Mouse (Mus musculus) C2C12 (cell line): ENCODE measurements around the gene Kcnk12. TPM values are rescaled to one million over a fixed set of nuclear protein-coding genes. Genes with fewer than 3 reads are reported as not detected.
A peak's percentile ranks its signal among the peaks of the same experiment; 100 is the strongest.

Experiments
- H3K27me3 ChIP-seq: one replicate; pipeline ENCODE4 v1.6.1; 2011; ENCODE audit not compliant: control insufficient read depth, insufficient read depth, insufficient read length
- H3K36me3 ChIP-seq: one replicate; pipeline ENCODE4 v1.6.1; 2011; ENCODE audit not compliant: control insufficient read depth, insufficient read depth
- H3K4me3 ChIP-seq: one replicate; pipeline ENCODE4 v1.5.1; 2011; ENCODE audit warnings: mild to moderate bottlenecking, control low read depth; ENCODE audit not compliant: poor library complexity, insufficient read depth, severe bottlenecking
- H3K79me2 ChIP-seq: one replicate; pipeline ENCODE4 v1.6.1; 2011; ENCODE audit not compliant: control insufficient read depth, insufficient read depth
- H3K79me3 ChIP-seq: one replicate; pipeline ENCODE4 v1.6.1; 2011; ENCODE audit warnings: low read depth, control low read depth
- H3ac ChIP-seq: one replicate; pipeline ENCODE3; 2011; ENCODE audit warnings: low read depth; ENCODE audit not compliant: control insufficient read depth, insufficient read length
- CEBPB ChIP-seq: IDR thresholded peaks from one replicate; pipeline ENCODE4 v1.6.1; 2011; ENCODE audit warnings: low read depth, mild to moderate bottlenecking, control low read depth, moderate library complexity
- CTCF ChIP-seq: IDR thresholded peaks from one replicate; pipeline ENCODE4 v1.5.1; 2011; ENCODE audit not compliant: control insufficient read depth, insufficient read depth, insufficient read length
- FOSL1 ChIP-seq: IDR thresholded peaks from one replicate; pipeline ENCODE4 v1.8.0; 2011; ENCODE audit warnings: mild to moderate bottlenecking, low read length; ENCODE audit not compliant: poor library complexity, insufficient read depth, severe bottlenecking
- MAX ChIP-seq: IDR thresholded peaks from one replicate; pipeline ENCODE4 v1.6.1; 2011; ENCODE audit warnings: mild to moderate bottlenecking, control low read depth
- MYOD1 ChIP-seq: IDR thresholded peaks from one replicate; pipeline ENCODE4 v1.6.1; 2011; ENCODE audit warnings: low read depth; ENCODE audit not compliant: control insufficient read depth, insufficient read length
- MYOG ChIP-seq: IDR thresholded peaks from one replicate; pipeline ENCODE4 v1.6.1; 2011; ENCODE audit not compliant: control insufficient read depth, insufficient read length; ENCODE audit errors: extremely low read depth
- USF1 ChIP-seq: IDR thresholded peaks from one replicate; pipeline ENCODE4 v1.6.1; 2011; ENCODE audit warnings: low read depth, mild to moderate bottlenecking, control low read depth, moderate library complexity
- polyA plus RNA-seq: library from polyadenylated mRNA; unstranded; fragments of >200 nt; fragmentation: generic; extraction: Trizol; gene quantifications from one replicate; pipeline ENCODE4 v1.2.1, GENCODE M21; 2012; ENCODE audit warnings: missing spikeins

Gene Kcnk12
- polyA plus RNA-seq, 1 experiment: 0.30 TPM

GRCm38 (mm10) chr17:87745926-87746888 lies 51.6 kb downstream of the Kcnk12 start:
- no peak for TF ChIP-seq USF1
- H3K27me3 ChIP-seq: no peaks in the 10 kb centered on the region

GRCm38 (mm10) chr17:87744985-87745925 lies 52.5 kb downstream of the Kcnk12 start:
- H3K79me2 ChIP-seq: no peaks in the 10 kb centered on the region
- H3ac ChIP-seq: peak overlapping the region; percentile 49
- TF ChIP-seq CEBPB (no peak), CTCF (no peak), MYOD1 (no peak), MYOG (no peak), FOSL1 (no peak), MAX (no peak), USF1 (no peak)
- no peaks in the 10 kb centered on the region for H3K27me3 ChIP-seq
- H3K4me3 ChIP-seq: no peak overlapping the region
- H3K79me3 ChIP-seq: no peaks in the 10 kb centered on the region
- no peaks in the 10 kb centered on the region for H3K36me3 ChIP-seq

More at GRCm38 (mm10) chr17:87745926-87746888, 51.6 kb downstream of the Kcnk12 start:
- H3K36me3 ChIP-seq: no peaks in the 10 kb centered on the region
- H3ac ChIP-seq: peak overlapping the region; percentile 49
- no peak overlapping the region for H3K4me3 ChIP-seq
- no peaks in the 10 kb centered on the region for H3K79me3 ChIP-seq
- no peaks in the 10 kb centered on the region for H3K79me2 ChIP-seq

- H3K4me3 ChIP-seq: no peak overlapping the region
- no peaks in the 10 kb centered on the region for H3K27me3 ChIP-seq
- no peaks in the 10 kb centered on the region for H3K79me2 ChIP-seq
- TF ChIP-seq CTCF (no peak), FOSL1 (no peak), CEBPB (no peak), MYOG (no peak), MYOD1 (no peak), USF1 (no peak)
- H3K36me3 ChIP-seq: no peaks in the 10 kb centered on the region
- no peak overlapping the region for H3ac ChIP-seq
- H3K79me3 ChIP-seq: no peaks in the 10 kb centered on the region
Observed at GRCm38 (mm10) chr17:87739835-87740234, 58.0 kb downstream of the Kcnk12 start.

- Histone ChIP-seq H3ac (no peak overlapping the region), H3K4me3 (no peak overlapping the region), H3K36me3 (no peaks in the 10 kb centered on the region), H3K27me3 (no peaks in the 10 kb centered on the region), H3K79me3 (no peaks in the 10 kb centered on the region), H3K79me2 (no peaks in the 10 kb centered on the region)
- TF ChIP-seq MYOD1: no peak
- TF ChIP-seq MYOG: no peak
- TF ChIP-seq CEBPB: no peak
- TF ChIP-seq FOSL1: no peak
- TF ChIP-seq USF1: no peak
- no peak for TF ChIP-seq CTCF
Observed at GRCm38 (mm10) chr17:87737144-87737543, 60.6 kb downstream of the Kcnk12 start.

- Histone ChIP-seq H3K4me3 (no peak overlapping the region), H3K36me3 (no peaks in the 10 kb centered on the region), H3K27me3 (no peaks in the 10 kb centered on the region), H3K79me2 (no peaks in the 10 kb centered on the region), H3K79me3 (no peaks in the 10 kb centered on the region), H3ac (no peak overlapping the region)
- no peak for TF ChIP-seq MAX
- no peak for TF ChIP-seq USF1
- TF ChIP-seq FOSL1: no peak
- TF ChIP-seq MYOD1: no peak
- no peak for TF ChIP-seq CTCF
- TF ChIP-seq CEBPB: no peak
- TF ChIP-seq MYOG: no peak
Observed at GRCm38 (mm10) chr17:87734471-87734870, 63.3 kb downstream of the Kcnk12 start.
